Mouse (Mus musculus): ENCODE data around the gene Cachd1. TPM values are rescaled to one million over a fixed set of nuclear protein-coding genes. Genes with fewer than 3 reads are reported as not detected.

The Cachd1 gene
- polyA plus RNA-seq, 1 experiment from 2014 or later = 23.4 TPM

- WGBS = 85% methylated on average over 6 of the region's 6 CpGs
- H3K9ac ChIP-seq (ENCODE audit: low read depth, low read length) = no peak overlapping the region
- H3K9me3 ChIP-seq (ENCODE audit: control insufficient read depth, low read length) = no peaks in the 10 kb centered on the region
- H3K4me2 ChIP-seq (replicated peaks; ENCODE audit: low read depth, low read length) = no peak overlapping the region
- no peaks in the 10 kb centered on the region for H3K4me1 ChIP-seq (replicated peaks; ENCODE audit: control insufficient read depth, insufficient read depth, low read length)
- ATAC-seq (ENCODE audit: low FRiP score) (no peak), DNase-seq (ENCODE audit: low spot score) (no peak)
- H3K36me3 ChIP-seq (ENCODE audit: control insufficient read depth, insufficient read depth, low read length) = no peaks in the 10 kb centered on the region
- H3K27ac ChIP-seq (ENCODE audit: low read depth, low read length) = no peak overlapping the region
- no peaks in the 10 kb centered on the region for H3K27me3 ChIP-seq (ENCODE audit: control insufficient read depth, insufficient read depth, low read length)
- H3K4me3 ChIP-seq (ENCODE audit: low read depth, low read length) = no peak overlapping the region
These were observed 18.1 kb upstream of the Cachd1 start for GRCm38 (mm10) chr4:100758265-100758898.

GRCm38 (mm10) chr4:100759603-100760002, 16.9 kb upstream of the Cachd1 start:
- Histone ChIP-seq H3K4me2 (replicated peaks; ENCODE audit: low read depth, low read length) (no peak overlapping the region), H3K9me3 (ENCODE audit: control insufficient read depth, low read length) (no peaks in the 10 kb centered on the region), H3K4me1 (replicated peaks; ENCODE audit: control insufficient read depth, insufficient read depth, low read length) (no peaks in the 10 kb centered on the region), H3K36me3 (ENCODE audit: control insufficient read depth, insufficient read depth, low read length) (no peaks in the 10 kb centered on the region), H3K9ac (ENCODE audit: low read depth, low read length) (no peak overlapping the region), H3K27ac (ENCODE audit: low read depth, low read length) (no peak overlapping the region), H3K4me3 (ENCODE audit: low read depth, low read length) (no peak overlapping the region), H3K27me3 (ENCODE audit: control insufficient read depth, insufficient read depth, low read length) (no peaks in the 10 kb centered on the region)
- DNase-seq (ENCODE audit: low spot score) (no peak), ATAC-seq (ENCODE audit: low FRiP score) (no peak)
- 89% methylated on average over 1 of the region's 1 CpGs for WGBS

GRCm38 (mm10) chr4:100760416-100760815, 16.1 kb upstream of the Cachd1 start:
- Histone ChIP-seq H3K4me2 (replicated peaks; ENCODE audit: low read depth, low read length) (no peak overlapping the region), H3K4me3 (ENCODE audit: low read depth, low read length) (no peak overlapping the region), H3K36me3 (ENCODE audit: control insufficient read depth, insufficient read depth, low read length) (no peaks in the 10 kb centered on the region), H3K27ac (ENCODE audit: low read depth, low read length) (no peak overlapping the region), H3K9me3 (ENCODE audit: control insufficient read depth, low read length) (no peaks in the 10 kb centered on the region), H3K4me1 (replicated peaks; ENCODE audit: control insufficient read depth, insufficient read depth, low read length) (no peaks in the 10 kb centered on the region), H3K9ac (ENCODE audit: low read depth, low read length) (no peak overlapping the region), H3K27me3 (ENCODE audit: control insufficient read depth, insufficient read depth, low read length) (no peaks in the 10 kb centered on the region)
- WGBS = 89% methylated on average over 5 of the region's 5 CpGs
- ATAC-seq (ENCODE audit: low FRiP score) (no peak), DNase-seq (ENCODE audit: low spot score) (no peak)

GRCm38 (mm10) chr4:100768606-100769005, 7.9 kb upstream of the Cachd1 start:
- Histone ChIP-seq H3K27ac (ENCODE audit: low read depth, low read length) (no peak overlapping the region), H3K4me1 (replicated peaks; ENCODE audit: control insufficient read depth, insufficient read depth, low read length) (no peaks in the 10 kb centered on the region), H3K36me3 (ENCODE audit: control insufficient read depth, insufficient read depth, low read length) (no peaks in the 10 kb centered on the region), H3K9me3 (ENCODE audit: control insufficient read depth, low read length) (no peaks in the 10 kb centered on the region), H3K4me3 (ENCODE audit: low read depth, low read length) (no peak overlapping the region), H3K9ac (ENCODE audit: low read depth, low read length) (no peak overlapping the region), H3K4me2 (replicated peaks; ENCODE audit: low read depth, low read length) (no peak overlapping the region), H3K27me3 (ENCODE audit: control insufficient read depth, insufficient read depth, low read length) (no peaks in the 10 kb centered on the region)
- DNase-seq (ENCODE audit: low spot score) (no peak), ATAC-seq (ENCODE audit: low FRiP score) (no peak)
- WGBS = 60% methylated on average over 3 of the region's 3 CpGs

GRCm38 (mm10) chr4:100776871-100777375, 448 bp downstream of the Cachd1 start:
- WGBS = under 1% methylated on average over 51 of the region's 68 CpGs
- no peaks in the 10 kb centered on the region for H3K36me3 ChIP-seq (ENCODE audit: control insufficient read depth, insufficient read depth, low read length)
- peak; percentile 76 for DNase-seq (ENCODE audit: low spot score)

GRCm38 (mm10) chr4:100777376-100778041, 1.0 kb downstream of the Cachd1 start:
- ATAC-seq (ENCODE audit: low FRiP score) = peak; percentile 59
- WGBS = 0% methylated on average over 37 of the region's 42 CpGs
- peaks cover 2% of the 10 kb centered on the region; the same call in 1 of the 2 replicates for H3K4me1 ChIP-seq (replicated peaks; ENCODE audit: control insufficient read depth, insufficient read depth, low read length)

More at GRCm38 (mm10) chr4:100776871-100777375, 448 bp downstream of the Cachd1 start:
- peak overlapping the region; percentile 59 for H3K4me3 ChIP-seq (ENCODE audit: low read depth, low read length)
- H3K9me3 ChIP-seq (ENCODE audit: control insufficient read depth, low read length) = no peaks in the 10 kb centered on the region
- peak; percentile 60 for ATAC-seq (ENCODE audit: low FRiP score)
- H3K27ac ChIP-seq (ENCODE audit: low read depth, low read length) = peak overlapping the region; percentile 94
- H3K4me2 ChIP-seq (replicated peaks; ENCODE audit: low read depth, low read length) = peak overlapping the region; percentile 79
- H3K9ac ChIP-seq (ENCODE audit: low read depth, low read length) = peak overlapping the region; percentile 93
- peaks cover 2% of the 10 kb centered on the region; the same call in 1 of the 2 replicates for H3K4me1 ChIP-seq (replicated peaks; ENCODE audit: control insufficient read depth, insufficient read depth, low read length)
- no peaks in the 10 kb centered on the region for H3K27me3 ChIP-seq (ENCODE audit: control insufficient read depth, insufficient read depth, low read length)

GRCm38 (mm10) chr4:100778082-100778481, 1.6 kb downstream of the Cachd1 start:
- ATAC-seq (ENCODE audit: low FRiP score) (no peak), DNase-seq (ENCODE audit: low spot score) (peak; percentile 55)
- H3K4me1 ChIP-seq (replicated peaks; ENCODE audit: control insufficient read depth, insufficient read depth, low read length) = peaks cover 2% of the 10 kb centered on the region; the same call in 1 of the 2 replicates
- peak overlapping the region; percentile 94 for H3K27ac ChIP-seq (ENCODE audit: low read depth, low read length)
- H3K9me3 ChIP-seq (ENCODE audit: control insufficient read depth, low read length) = no peaks in the 10 kb centered on the region
- H3K4me2 ChIP-seq (replicated peaks; ENCODE audit: low read depth, low read length) = peak overlapping the region; percentile 79
- H3K4me3 ChIP-seq (ENCODE audit: low read depth, low read length) = peak overlapping the region; percentile 59
- no peaks in the 10 kb centered on the region for H3K27me3 ChIP-seq (ENCODE audit: control insufficient read depth, insufficient read depth, low read length)
- H3K9ac ChIP-seq (ENCODE audit: low read depth, low read length) = peak overlapping the region; percentile 93
- no peaks in the 10 kb centered on the region for H3K36me3 ChIP-seq (ENCODE audit: control insufficient read depth, insufficient read depth, low read length)
- under 1% methylated on average over 16 of the region's 16 CpGs for WGBS

More at GRCm38 (mm10) chr4:100777376-100778041, 1.0 kb downstream of the Cachd1 start:
- Histone ChIP-seq H3K9me3 (ENCODE audit: control insufficient read depth, low read length) (no peaks in the 10 kb centered on the region), H3K9ac (ENCODE audit: low read depth, low read length) (peak overlapping the region; percentile 93), H3K4me3 (ENCODE audit: low read depth, low read length) (peak overlapping the region; percentile 59), H3K36me3 (ENCODE audit: control insufficient read depth, insufficient read depth, low read length) (no peaks in the 10 kb centered on the region), H3K27me3 (ENCODE audit: control insufficient read depth, insufficient read depth, low read length) (no peaks in the 10 kb centered on the region), H3K27ac (ENCODE audit: low read depth, low read length) (peak overlapping the region; percentile 94), H3K4me2 (replicated peaks; ENCODE audit: low read depth, low read length) (peak overlapping the region; percentile 79)
- peak; percentile 76 for DNase-seq (ENCODE audit: low spot score)

- H3K27ac ChIP-seq (ENCODE audit: low read depth, low read length) = no peak overlapping the region
- DNase-seq (ENCODE audit: low spot score) = no peak
- no peaks in the 10 kb centered on the region for H3K9me3 ChIP-seq (ENCODE audit: control insufficient read depth, low read length)
- peak overlapping the region; percentile 59 for H3K4me3 ChIP-seq (ENCODE audit: low read depth, low read length)
- 2% methylated on average over 4 of the region's 4 CpGs for WGBS
- H3K9ac ChIP-seq (ENCODE audit: low read depth, low read length) = peak overlapping the region; percentile 93
- H3K27me3 ChIP-seq (ENCODE audit: control insufficient read depth, insufficient read depth, low read length) = no peaks in the 10 kb centered on the region
- H3K4me1 ChIP-seq (replicated peaks; ENCODE audit: control insufficient read depth, insufficient read depth, low read length) = peaks cover 2% of the 10 kb centered on the region; the same call in 1 of the 2 replicates
- peak overlapping the region; percentile 79 for H3K4me2 ChIP-seq (replicated peaks; ENCODE audit: low read depth, low read length)
- no peak for ATAC-seq (ENCODE audit: low FRiP score)
- no peaks in the 10 kb centered on the region for H3K36me3 ChIP-seq (ENCODE audit: control insufficient read depth, insufficient read depth, low read length)
These were observed 2.5 kb downstream of the Cachd1 start for GRCm38 (mm10) chr4:100779023-100779422.

Measured in hindbrain, embryonic 11.5 days (tissue).